Mouse (Mus musculus) hindbrain, embryonic 15.5 days (tissue): ENCODE measurements around the gene Bap1. TPM values are rescaled to one million over a fixed set of nuclear protein-coding genes. Genes with fewer than 3 reads are reported as not detected.

Source experiments
- ATAC-seq: fragments of 200-750 bp; cut with Nextera tagmentation; 2 replicates; pipeline ENCODE4 v1.8.0; 2017; ENCODE audit warnings: low read depth, moderate number of reproducible peaks, moderate TSS enrichment; ENCODE audit not compliant: low FRiP score
- H3K27ac ChIP-seq: fragments of 300-500 bp; sonication (generic); replicated peaks from 2 replicates; pipeline ENCODE4 v1.5.1; 2015; ENCODE audit warnings: mild to moderate bottlenecking, inconsistent platforms
- H3K27me3 ChIP-seq: fragments of 300-500 bp; sonication (generic); 2 replicates; pipeline ENCODE4 v1.6.1; 2015; ENCODE audit warnings: control low read depth, inconsistent platforms
- H3K36me3 ChIP-seq: fragments of 300-500 bp; sonication (generic); 2 replicates; pipeline ENCODE4 v1.6.1; 2015; ENCODE audit warnings: control low read depth, inconsistent platforms
- H3K4me1 ChIP-seq: fragments of 300-500 bp; sonication (generic); replicated peaks from 2 replicates; pipeline ENCODE4 v1.6.1; 2015; ENCODE audit warnings: control low read depth, inconsistent platforms
- H3K4me2 ChIP-seq: fragments of 300-500 bp; sonication (generic); 2 replicates; pipeline ENCODE4 v1.6.1; 2015; ENCODE audit warnings: moderate library complexity, mild to moderate bottlenecking, inconsistent platforms
- H3K4me3 ChIP-seq: fragments of 300-500 bp; sonication (generic); 2 replicates; pipeline ENCODE4 v1.5.1; 2015; ENCODE audit warnings: mild to moderate bottlenecking, inconsistent platforms
- H3K9ac ChIP-seq: fragments of 300-500 bp; sonication (generic); 2 replicates; pipeline ENCODE4 v1.6.1; 2015; ENCODE audit warnings: inconsistent platforms
- H3K9me3 ChIP-seq: fragments of 300-500 bp; sonication (generic); 2 replicates; pipeline ENCODE4 v1.6.1; 2016; ENCODE audit warnings: control low read depth, inconsistent platforms
- WGBS: fragments of 180-500 bp; shearing (Covaris S2); methylation state at CpG from one replicate; pipeline ENCODE4 v1.1.7; 2015; 5-methylcytosine and 5-hydroxymethylcytosine counted together
- polyA plus RNA-seq: library from polyadenylated mRNA; unstranded; fragments of >200 nt; fragmentation: Nextera tagmentation; extraction: Ambion mirVana; gene quantifications from 2 replicates; pipeline ENCODE4 v1.2.1, GENCODE M21; 2015

The Bap1 gene
- polyA plus RNA-seq, 1 experiment from 2014 or later, result 113 TPM

GRCm38 (mm10) chr14:31214684-31215083, 36.6 kb upstream of the Bap1 start:
- no peak overlapping the region for H3K4me2 ChIP-seq
- WGBS, result 89% methylated on average over 3 of the region's 3 CpGs

GRCm38 (mm10) chr14:31215157-31216002, 35.9 kb upstream of the Bap1 start:
- H3K36me3 ChIP-seq, result no peaks in the 10 kb centered on the region
- peak overlapping the region; percentile 15; the same call in 1 of the 2 replicates for H3K4me2 ChIP-seq
- H3K27ac ChIP-seq, result no peak overlapping the region
- ATAC-seq, result peak; percentile 77
- no peaks in the 10 kb centered on the region for H3K27me3 ChIP-seq
- 34% methylated on average over 15 of the region's 15 CpGs for WGBS
- peaks cover 13% of the 10 kb centered on the region for H3K4me1 ChIP-seq
- H3K9ac ChIP-seq, result no peak overlapping the region; the same call in 1 of the 2 replicates
- H3K4me3 ChIP-seq, result no peak overlapping the region
- no peaks in the 10 kb centered on the region for H3K9me3 ChIP-seq

More at GRCm38 (mm10) chr14:31214684-31215083, 36.6 kb upstream of the Bap1 start:
- Histone ChIP-seq H3K27ac (no peak overlapping the region), H3K4me1 (peaks cover 13% of the 10 kb centered on the region), H3K27me3 (no peaks in the 10 kb centered on the region), H3K4me3 (no peak overlapping the region), H3K9me3 (no peaks in the 10 kb centered on the region), H3K9ac (no peak overlapping the region), H3K36me3 (no peaks in the 10 kb centered on the region)
- ATAC-seq, result no peak

GRCm38 (mm10) chr14:31216846-31217245, 34.4 kb upstream of the Bap1 start, which contains the start of gene Nisch:
Nisch (minus strand) TSS chr14:31216946.
- no peak within 1 kb of the TSS for H3K4me3 ChIP-seq
- no peak within 1 kb of the TSS; the same call in 1 of the 2 replicates for H3K27ac ChIP-seq
- no peaks in the 10 kb centered on the region for H3K36me3 ChIP-seq
- 67% methylated on average over 2 of the region's 2 CpGs for WGBS
- H3K9me3 ChIP-seq, result no peaks in the 10 kb centered on the region
- H3K4me2 ChIP-seq, result peak within 1 kb of the TSS; percentile 25
- peaks cover 13% of the 10 kb centered on the region for H3K4me1 ChIP-seq
- ATAC-seq, result no peak
- H3K9ac ChIP-seq, result no peak within 1 kb of the TSS
- no peaks in the 10 kb centered on the region for H3K27me3 ChIP-seq

- no peak within 1 kb of the TSS for H3K9ac ChIP-seq
- no peak within 1 kb of the TSS; the same call in 1 of the 2 replicates for H3K27ac ChIP-seq
- H3K36me3 ChIP-seq, result no peaks in the 10 kb centered on the region
- H3K4me1 ChIP-seq, result peaks cover 13% of the 10 kb centered on the region
- 13% methylated on average over 11 of the region's 11 CpGs for WGBS
- H3K4me3 ChIP-seq, result no peak within 1 kb of the TSS
- ATAC-seq, result no peak; the same call in 1 of the 2 replicates
- peak within 1 kb of the TSS; percentile 25 for H3K4me2 ChIP-seq
- H3K27me3 ChIP-seq, result no peaks in the 10 kb centered on the region
- H3K9me3 ChIP-seq, result no peaks in the 10 kb centered on the region
Observed at GRCm38 (mm10) chr14:31217666-31218065, 33.6 kb upstream of the Bap1 start, which contains the start of gene Sema3g. Sema3g (plus strand) TSS chr14:31217860.

GRCm38 (mm10) chr14:31226978-31227377, 24.3 kb upstream of the Bap1 start:
- no peak overlapping the region for H3K9ac ChIP-seq
- peak overlapping the region; percentile 42; the same call in 1 of the 2 replicates for H3K27ac ChIP-seq
- WGBS, result 46% methylated on average over 4 of the region's 4 CpGs
- no peak overlapping the region for H3K4me3 ChIP-seq
- H3K4me2 ChIP-seq, result no peak overlapping the region
- H3K27me3 ChIP-seq, result no peaks in the 10 kb centered on the region
- ATAC-seq, result peak; percentile 70
- no peaks in the 10 kb centered on the region; the same call in 1 of the 2 replicates for H3K4me1 ChIP-seq
- H3K9me3 ChIP-seq, result no peaks in the 10 kb centered on the region
- H3K36me3 ChIP-seq, result no peaks in the 10 kb centered on the region

- Histone ChIP-seq H3K36me3 (no peaks in the 10 kb centered on the region), H3K4me2 (no peak overlapping the region), H3K4me1 (no peaks in the 10 kb centered on the region; the same call in 1 of the 2 replicates), H3K4me3 (no peak overlapping the region), H3K27ac (no peak overlapping the region), H3K9ac (no peak overlapping the region), H3K27me3 (no peaks in the 10 kb centered on the region), H3K9me3 (no peaks in the 10 kb centered on the region)
- WGBS, result 72% methylated on average over 6 of the region's 6 CpGs
- ATAC-seq, result no peak
Observed at GRCm38 (mm10) chr14:31228234-31228633, 23.0 kb upstream of the Bap1 start.

GRCm38 (mm10) chr14:31230442-31230841, 20.8 kb upstream of the Bap1 start:
- no peak overlapping the region for H3K9ac ChIP-seq
- no peak for ATAC-seq
- H3K4me1 ChIP-seq, result peaks cover 2% of the 10 kb centered on the region; the same call in 1 of the 2 replicates
- no peak overlapping the region for H3K4me3 ChIP-seq
- WGBS, result 76% methylated on average over 8 of the region's 8 CpGs
- H3K27me3 ChIP-seq, result no peaks in the 10 kb centered on the region
- no peaks in the 10 kb centered on the region for H3K36me3 ChIP-seq
- H3K9me3 ChIP-seq, result no peaks in the 10 kb centered on the region
- H3K27ac ChIP-seq, result no peak overlapping the region
- H3K4me2 ChIP-seq, result no peak overlapping the region

DNA sequence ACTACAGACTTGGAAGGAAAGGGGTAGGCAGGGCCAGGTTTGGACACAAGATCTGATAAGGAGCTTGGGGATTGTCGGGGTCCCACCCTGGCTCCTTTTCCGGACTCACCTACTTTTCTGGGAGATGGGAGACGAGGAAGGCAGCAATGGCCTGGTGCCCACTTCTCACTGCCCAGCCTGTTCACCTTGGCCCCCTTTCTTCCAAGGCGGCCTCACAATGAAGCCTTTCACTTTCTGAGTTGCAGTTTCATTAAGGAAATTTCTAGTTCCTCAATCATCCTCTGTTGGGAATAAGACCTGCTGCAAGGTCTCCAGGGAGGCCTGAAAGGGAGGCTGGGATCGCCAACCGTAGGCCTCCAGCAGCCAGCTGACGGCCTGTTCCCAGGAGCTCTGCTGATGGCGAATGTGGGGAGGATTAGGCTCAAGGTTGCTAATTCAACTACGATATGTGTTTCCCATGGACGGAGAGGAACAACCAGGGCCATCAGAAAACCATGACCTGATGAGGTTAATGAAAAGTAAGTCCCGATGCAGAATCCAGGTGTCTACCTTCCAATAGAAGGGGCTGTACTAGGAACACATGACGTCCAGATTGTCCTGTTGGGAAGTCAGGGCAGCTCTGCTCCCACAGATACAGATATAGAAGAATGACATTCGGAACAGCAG, 18.7 kb upstream of the Bap1 start:
- no peak overlapping the region for H3K9ac ChIP-seq
- 86% methylated on average over 13 of the region's 13 CpGs for WGBS

DNA sequence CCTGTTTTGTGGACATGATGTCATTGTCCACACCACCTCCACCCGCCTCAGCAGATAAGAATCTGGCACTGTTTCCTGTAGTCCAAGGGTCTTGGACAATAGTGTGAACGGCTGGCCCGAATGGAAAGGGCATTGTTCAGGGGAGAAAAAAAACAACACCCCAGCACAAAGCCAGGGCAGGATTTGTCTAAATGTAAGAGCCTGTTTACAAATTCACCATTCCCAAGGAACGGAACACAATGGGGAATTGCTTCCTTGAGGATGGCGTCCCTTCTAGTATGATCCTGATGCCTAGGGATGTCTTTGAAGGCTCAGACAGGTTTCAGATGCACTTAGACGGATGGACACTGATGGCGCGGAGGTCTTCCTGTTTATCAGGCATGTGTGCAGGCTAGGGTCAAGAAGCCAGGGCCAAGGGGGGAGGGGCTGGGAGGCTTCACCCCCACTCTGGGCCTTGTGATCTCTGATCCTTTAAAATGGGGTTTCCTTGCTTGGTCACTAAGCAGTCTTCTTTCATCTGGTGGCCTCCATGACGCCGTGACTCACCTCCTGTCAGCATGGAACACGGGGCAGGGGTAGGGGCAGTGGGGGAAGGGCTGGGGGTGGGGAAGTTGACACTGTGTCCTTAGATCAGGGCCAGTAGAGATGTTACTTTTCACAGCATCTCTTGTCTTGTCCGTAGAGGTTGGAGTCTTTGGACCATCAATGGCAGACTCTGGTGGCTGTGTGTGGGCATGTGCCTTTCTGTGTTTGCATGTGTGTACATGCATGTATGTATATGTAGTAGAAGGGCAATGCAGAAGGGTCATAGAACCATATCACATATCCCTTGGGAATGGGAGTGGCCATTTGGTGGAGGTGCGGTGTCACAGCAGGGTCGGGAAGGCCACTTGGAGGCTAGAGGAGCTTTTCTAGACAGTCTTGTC, 17.9 kb upstream of the Bap1 start:
- Histone ChIP-seq H3K4me1 (0 out of 2 replicates have a peak, but pooled peaks cover 2% of the 10 kb centered on the region), H3K27me3 (no peaks in the 10 kb centered on the region), H3K9ac (no peak overlapping the region), H3K27ac (no peak overlapping the region), H3K36me3 (no peaks in the 10 kb centered on the region), H3K4me3 (no peak overlapping the region), H3K4me2 (no peak overlapping the region), H3K9me3 (no peaks in the 10 kb centered on the region)
- peak; percentile 47; the same call in 1 of the 2 replicates for ATAC-seq
- 86% methylated on average over 14 of the region's 14 CpGs for WGBS

More for the DNA sequence above, 18.7 kb upstream of the Bap1 start:
- no peak for ATAC-seq
- H3K36me3 ChIP-seq, result no peaks in the 10 kb centered on the region
- H3K4me2 ChIP-seq, result no peak overlapping the region
- no peaks in the 10 kb centered on the region for H3K27me3 ChIP-seq
- H3K27ac ChIP-seq, result no peak overlapping the region
- 0 out of 2 replicates have a peak, but pooled peaks cover 2% of the 10 kb centered on the region for H3K4me1 ChIP-seq
- no peaks in the 10 kb centered on the region for H3K9me3 ChIP-seq
- no peak overlapping the region for H3K4me3 ChIP-seq

- 0 out of 2 replicates have a peak overlapping the region, but pooled peaks have one; percentile 27 for H3K4me2 ChIP-seq
- WGBS, result 21% methylated on average over 11 of the region's 11 CpGs
Observed at GRCm38 (mm10) chr14:31233996-31234591, 17.2 kb upstream of the Bap1 start.

More at GRCm38 (mm10) chr14:31233996-31234591, 17.2 kb upstream of the Bap1 start:
- Histone ChIP-seq H3K36me3 (no peaks in the 10 kb centered on the region), H3K4me1 (0 out of 2 replicates have a peak, but pooled peaks cover 2% of the 10 kb centered on the region), H3K27ac (no peak overlapping the region), H3K27me3 (no peaks in the 10 kb centered on the region), H3K4me3 (no peak overlapping the region), H3K9ac (no peak overlapping the region), H3K9me3 (no peaks in the 10 kb centered on the region)
- ATAC-seq, result 0 out of 2 replicates have a peak, but pooled peaks have one; percentile 48
